Mouse (Mus musculus) lung, adult 2 months (tissue): Measurements from ENCODE around the gene Gm45837.

ENCODE experiments used
- CTCF ChIP-seq: fragments of 200-500 bp; IDR thresholded peaks from 2 replicates; pipeline ENCODE4 v1.5.1; 2011; ENCODE audit warnings: mild to moderate bottlenecking, low read length, control low read depth; ENCODE audit not compliant: insufficient read depth
- POLR2A ChIP-seq: fragments of 200-500 bp; IDR thresholded peaks from 2 replicates; pipeline ENCODE4 v1.6.1; 2011; ENCODE audit warnings: low read depth, mild to moderate bottlenecking, control low read depth, low read length, borderline replicate concordance; ENCODE audit errors: extremely low read depth

DNA sequence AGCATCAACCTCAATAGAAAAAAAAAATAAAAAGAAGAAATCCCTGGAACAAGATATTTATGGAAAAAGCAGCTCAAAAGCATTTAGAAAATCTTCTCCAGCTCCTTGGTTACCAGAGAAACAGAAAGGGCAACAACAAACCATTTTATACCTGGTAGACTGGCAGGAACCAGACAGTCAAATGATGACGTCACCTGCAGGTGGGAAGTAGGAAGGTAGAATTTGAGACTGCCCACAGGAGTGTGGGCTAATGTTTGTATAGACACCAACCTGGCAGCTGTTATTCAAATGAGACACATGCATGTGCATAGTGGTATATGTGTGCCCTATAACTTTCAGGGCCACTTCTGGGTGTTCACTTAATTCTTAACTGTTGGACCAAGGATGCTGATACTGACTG is 111.0 kb downstream of the Gm45837 start:
- TF ChIP-seq CTCF (no peak), POLR2A (no peak)
